Mouse (Mus musculus) limb, embryonic 11.5 days (tissue): ENCODE measurements around the gene Dync1li2. TPM values are rescaled to one million over a fixed set of nuclear protein-coding genes. Genes with fewer than 3 reads are reported as not detected.
A peak's percentile ranks its signal among the peaks of the same experiment; 100 is the strongest.

Source experiments
- ATAC-seq: fragments of 200-750 bp; cut with Nextera tagmentation; 2 replicates; pipeline ENCODE4 v1.8.0; 2017; ENCODE audit warnings: low read depth; ENCODE audit not compliant: insufficient number of reproducible peaks, low FRiP score, low TSS enrichment
- DNase-seq: peaks from one replicate; pipeline ENCODE4 v3.0.0-alpha.2; 2015; ENCODE audit warnings: low spot score
- H3K27ac ChIP-seq: fragments of 300-500 bp; sonication (generic); replicated peaks from 2 replicates; pipeline ENCODE4 v1.5.1; 2014; ENCODE audit warnings: low read depth, mild to moderate bottlenecking, low read length
- H3K27me3 ChIP-seq: fragments of 300-500 bp; sonication (generic); 2 replicates; pipeline ENCODE4 v1.6.1; 2014; ENCODE audit warnings: mild to moderate bottlenecking, low read length, mixed read lengths; ENCODE audit not compliant: control insufficient read depth, insufficient read depth
- H3K36me3 ChIP-seq: fragments of 300-500 bp; sonication (generic); 2 replicates; pipeline ENCODE4 v1.6.1; 2014; ENCODE audit warnings: mild to moderate bottlenecking, low read length, moderate library complexity, mixed read lengths; ENCODE audit not compliant: control insufficient read depth, insufficient read depth
- H3K4me1 ChIP-seq: fragments of 300-500 bp; sonication (generic); 2 replicates; pipeline ENCODE4 v1.6.1; 2014; ENCODE audit warnings: low read length, mixed read lengths; ENCODE audit not compliant: control insufficient read depth, insufficient read depth
- H3K4me2 ChIP-seq: fragments of 300-500 bp; sonication (generic); 2 replicates; pipeline ENCODE4 v1.6.1; 2014; ENCODE audit warnings: low read depth, mild to moderate bottlenecking, moderate library complexity; ENCODE audit not compliant: severe bottlenecking
- H3K4me3 ChIP-seq: fragments of 300-500 bp; sonication (generic); 2 replicates; pipeline ENCODE4 v1.5.1; 2014; ENCODE audit warnings: low read depth, low read length
- H3K9ac ChIP-seq: fragments of 300-500 bp; sonication (generic); 2 replicates; pipeline ENCODE4 v1.6.1; 2014; ENCODE audit warnings: mild to moderate bottlenecking, low read length
- H3K9me3 ChIP-seq: fragments of 300-500 bp; sonication (generic); 2 replicates; pipeline ENCODE4 v1.6.1; 2016; ENCODE audit warnings: low read length; ENCODE audit not compliant: control insufficient read depth
- WGBS: fragments of 180-500 bp; shearing (Covaris S2); extraction: QIAGEN DNeasy Blood & Tissue Kit; methylation state at CpG from one replicate; pipeline ENCODE4 v1.1.7; 2014; 5-methylcytosine and 5-hydroxymethylcytosine counted together
- polyA plus RNA-seq: library from polyadenylated mRNA; unstranded; fragments of >200 nt; fragmentation: Nextera tagmentation; extraction: Ambion mirVana; gene quantifications from 2 replicates; pipeline ENCODE4 v1.2.1, GENCODE M21; 2014

The Dync1li2 gene
- 59.0 and 59.3 TPM in 2 replicates for polyA plus RNA-seq

DNA sequence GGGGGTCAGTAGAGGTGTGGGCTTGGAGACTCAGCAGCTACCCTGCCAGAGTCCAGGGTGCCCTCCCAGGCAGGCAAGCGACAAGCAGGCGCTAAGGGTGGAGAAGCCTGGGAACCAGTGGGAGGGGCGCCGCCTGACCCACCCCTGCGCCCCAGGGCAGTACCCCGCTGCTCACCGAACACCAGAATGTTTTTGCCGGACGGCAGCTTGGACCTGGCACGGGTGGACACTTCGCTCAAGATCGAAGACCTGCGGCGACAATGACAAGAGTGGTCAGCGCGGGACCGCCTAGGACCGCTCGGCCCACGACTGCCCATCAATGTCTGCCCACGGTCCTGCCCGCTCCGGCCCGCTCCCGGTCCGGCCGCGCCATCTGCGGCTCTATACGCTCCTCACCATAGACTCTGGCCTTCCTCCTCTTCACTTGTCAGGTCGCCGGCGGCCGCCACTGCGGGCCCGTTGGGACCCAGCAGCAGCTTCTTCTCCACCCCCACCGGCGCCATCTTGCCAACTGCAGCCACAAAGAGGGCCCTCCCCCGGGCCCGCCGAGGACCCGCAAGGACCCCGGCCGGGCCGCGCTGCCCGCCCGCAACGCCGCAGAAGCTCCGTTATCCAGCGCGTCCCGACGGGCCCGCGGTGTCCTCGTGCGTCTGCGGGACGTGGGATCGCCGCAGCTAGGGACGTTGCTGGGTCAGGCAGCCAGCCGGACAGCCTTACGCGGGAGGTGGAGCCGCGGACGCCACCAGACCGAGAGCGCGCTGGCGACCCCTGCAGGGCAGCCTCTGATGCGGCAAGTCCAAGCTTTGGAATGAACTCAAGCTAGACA is at the start of gene Dync1li2:
Gene Dync1li2 (minus strand): TSS at position 749 of the 826 bp plus-strand sequence.
- ATAC-seq (peak; percentile 89), DNase-seq (peak; percentile 97)
- H3K9ac ChIP-seq: peak within 1 kb of the TSS; percentile 94
- no peaks in the 10 kb centered on the region for H3K9me3 ChIP-seq
- under 1% methylated on average over 75 of the region's 75 CpGs for WGBS
- peak within 1 kb of the TSS; percentile 71; the same call in 1 of the 2 replicates for H3K27ac ChIP-seq
- peaks cover 9% of the 10 kb centered on the region; the same call in 1 of the 2 replicates for H3K4me1 ChIP-seq
- H3K4me2 ChIP-seq: peak within 1 kb of the TSS; percentile 89
- H3K4me3 ChIP-seq: peak within 1 kb of the TSS; percentile 95
- no peaks in the 10 kb centered on the region for H3K27me3 ChIP-seq
- H3K36me3 ChIP-seq: peaks cover 15% of the 10 kb centered on the region

DNA sequence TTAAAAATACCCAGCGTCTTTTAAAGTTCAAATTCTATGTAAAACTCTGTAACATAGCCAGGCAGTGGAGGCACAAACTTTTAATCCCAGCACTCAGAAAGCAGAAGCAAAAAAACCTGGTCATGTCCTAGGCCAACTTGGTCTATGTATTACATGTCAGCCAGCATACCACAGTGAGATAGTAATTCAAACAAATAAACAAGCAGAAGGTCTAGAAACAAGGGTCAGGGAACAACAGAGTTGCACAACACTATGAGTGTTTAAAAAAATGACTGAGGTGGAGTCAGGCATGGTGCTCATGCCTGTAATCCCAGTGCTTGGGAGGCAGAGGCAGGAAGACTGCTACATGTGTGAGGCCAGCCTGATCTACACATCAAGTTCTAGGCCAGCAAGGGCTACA is 36.2 kb upstream of the Dync1li2 start:
- Histone ChIP-seq H3K4me1 (no peaks in the 10 kb centered on the region), H3K9ac (no peak overlapping the region), H3K27ac (no peak overlapping the region), H3K4me3 (no peak overlapping the region), H3K4me2 (no peak overlapping the region), H3K9me3 (no peaks in the 10 kb centered on the region), H3K36me3 (no peaks in the 10 kb centered on the region), H3K27me3 (no peaks in the 10 kb centered on the region)
- 59% methylated on average over 1 of the region's 1 CpGs for WGBS
- ATAC-seq: no peak
- no peak for DNase-seq

DNA sequence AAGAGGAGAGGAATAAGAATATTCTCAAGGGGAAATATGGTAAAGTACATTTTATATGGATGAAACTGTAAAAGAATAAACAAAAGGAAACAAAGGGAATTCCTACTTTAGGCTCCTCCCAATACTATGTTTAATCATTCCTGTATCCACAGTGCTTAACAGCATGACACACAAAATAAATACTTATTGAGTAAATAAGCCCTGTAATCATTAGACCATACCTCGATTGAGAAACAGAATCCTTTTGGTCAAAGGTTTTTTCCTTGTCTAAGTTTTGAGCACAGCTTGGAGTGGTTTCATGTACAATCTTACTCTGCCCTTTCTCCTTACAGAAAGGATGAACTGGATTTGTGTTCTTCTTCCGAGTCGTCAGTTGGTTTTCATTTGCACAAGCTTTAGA is 29.6 kb upstream of the Dync1li2 start:
- no peaks in the 10 kb centered on the region for H3K36me3 ChIP-seq
- H3K4me3 ChIP-seq: no peak overlapping the region
- H3K9ac ChIP-seq: no peak overlapping the region
- DNase-seq: no peak
- ATAC-seq: no peak
- H3K9me3 ChIP-seq: no peaks in the 10 kb centered on the region
- WGBS: 81% methylated on average over 3 of the region's 3 CpGs
- H3K4me2 ChIP-seq: no peak overlapping the region
- no peak overlapping the region for H3K27ac ChIP-seq
- no peaks in the 10 kb centered on the region for H3K27me3 ChIP-seq
- H3K4me1 ChIP-seq: no peaks in the 10 kb centered on the region

DNA sequence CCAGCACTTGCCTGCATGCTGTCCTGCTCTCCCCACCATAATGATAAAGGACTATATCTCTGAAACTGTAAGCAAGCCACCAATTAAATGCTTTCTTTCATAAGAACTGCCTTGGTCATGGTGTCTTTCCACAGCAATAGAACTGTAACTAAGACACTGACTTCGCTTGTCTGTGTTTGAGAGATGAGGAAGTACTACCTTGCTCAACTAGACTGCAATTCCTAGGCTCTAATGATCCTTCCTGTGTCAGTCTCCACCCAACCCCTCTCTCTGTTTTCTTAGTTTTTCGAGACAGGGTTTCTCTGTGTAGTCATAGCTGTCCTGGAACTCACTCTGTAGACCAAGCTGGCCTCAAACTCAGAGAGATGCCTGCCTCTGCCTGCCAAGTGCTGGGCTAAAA is 24.6 kb upstream of the Dync1li2 start:
- Histone ChIP-seq H3K27ac (no peak overlapping the region), H3K27me3 (no peaks in the 10 kb centered on the region), H3K9me3 (no peaks in the 10 kb centered on the region), H3K4me3 (no peak overlapping the region), H3K4me2 (no peak overlapping the region), H3K36me3 (no peaks in the 10 kb centered on the region), H3K9ac (no peak overlapping the region), H3K4me1 (no peaks in the 10 kb centered on the region)
- no peak for DNase-seq
- ATAC-seq: no peak
- WGBS: 71% methylated on average over 2 of the region's 2 CpGs

DNA sequence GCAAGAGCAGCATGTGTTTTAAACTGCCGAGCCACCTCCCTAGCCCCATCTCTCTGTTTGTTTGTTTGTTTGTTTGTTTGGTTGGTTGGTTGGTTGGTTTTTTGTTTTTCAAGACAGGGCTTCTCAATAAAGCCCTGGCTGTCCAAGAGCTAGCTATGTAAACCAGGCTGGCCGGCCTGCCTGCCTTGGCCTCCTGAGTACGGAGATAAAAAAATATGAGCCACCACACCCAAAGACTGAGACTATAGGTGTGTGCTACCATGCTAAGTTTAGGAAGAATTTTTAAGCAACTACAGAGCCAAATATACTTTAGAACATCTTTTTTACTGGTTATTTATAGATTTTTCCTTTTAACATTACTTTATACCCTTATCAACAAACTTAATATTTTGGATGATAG is 9.3 kb upstream of the Dync1li2 start:
- H3K27ac ChIP-seq: no peak overlapping the region
- H3K4me1 ChIP-seq: no peaks in the 10 kb centered on the region
- WGBS: 84% methylated on average over 3 of the region's 3 CpGs
- no peak overlapping the region for H3K9ac ChIP-seq
- no peak overlapping the region for H3K4me2 ChIP-seq
- H3K36me3 ChIP-seq: no peaks in the 10 kb centered on the region
- no peak for ATAC-seq
- no peak overlapping the region for H3K4me3 ChIP-seq
- H3K9me3 ChIP-seq: no peaks in the 10 kb centered on the region
- no peaks in the 10 kb centered on the region for H3K27me3 ChIP-seq
- no peak for DNase-seq

DNA sequence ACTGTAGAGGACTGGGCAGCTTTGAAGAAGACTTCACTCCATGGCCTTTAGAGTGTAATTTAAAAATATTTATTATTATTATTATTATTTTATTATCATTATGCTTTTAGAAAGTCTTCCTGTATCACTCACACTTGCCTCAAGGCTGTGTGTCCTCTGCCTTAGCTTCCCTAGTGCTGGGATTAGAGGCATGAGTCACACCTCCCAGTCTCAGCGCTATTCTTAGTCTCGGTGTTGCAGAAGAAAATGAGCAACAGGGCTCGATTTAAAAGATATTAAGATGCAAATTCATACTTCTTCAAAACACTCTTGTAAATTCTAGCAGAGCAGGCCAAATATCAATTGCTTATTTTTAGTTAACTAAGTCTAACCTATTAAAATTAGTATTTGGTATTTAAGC is 5.9 kb upstream of the Dync1li2 start:
- H3K9me3 ChIP-seq: no peaks in the 10 kb centered on the region
- DNase-seq: no peak
- H3K4me1 ChIP-seq: no peaks in the 10 kb centered on the region
- no peak overlapping the region for H3K27ac ChIP-seq
- H3K36me3 ChIP-seq: no peaks in the 10 kb centered on the region
- no peak overlapping the region for H3K4me2 ChIP-seq
- no peaks in the 10 kb centered on the region for H3K27me3 ChIP-seq
- no peak for ATAC-seq
- no peak overlapping the region for H3K9ac ChIP-seq
- WGBS: 86% methylated on average over 3 of the region's 3 CpGs
- H3K4me3 ChIP-seq: no peak overlapping the region

DNA sequence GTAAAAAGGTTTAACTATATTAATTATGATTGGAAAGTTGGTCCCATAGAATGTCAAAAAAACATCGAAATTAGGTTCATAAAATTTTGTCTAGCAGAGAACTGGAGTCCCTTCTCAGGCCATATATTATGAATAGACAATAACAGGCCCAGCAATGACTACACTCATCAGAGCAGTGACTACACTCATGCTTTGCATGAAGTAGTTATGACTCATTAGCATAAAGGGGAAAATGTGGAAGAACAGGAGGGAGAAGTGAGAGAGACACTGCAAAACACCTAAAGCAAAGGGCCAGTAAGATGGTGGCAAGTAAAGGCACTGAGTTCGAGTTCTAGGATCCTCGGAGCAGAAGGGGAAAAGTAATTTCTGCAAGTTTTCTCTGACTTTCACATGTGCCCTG is 3.2 kb upstream of the Dync1li2 start:
- DNase-seq (no peak), ATAC-seq (no peak)
- no peak overlapping the region for H3K9ac ChIP-seq
- H3K27me3 ChIP-seq: no peaks in the 10 kb centered on the region
- H3K4me3 ChIP-seq: no peak overlapping the region
- WGBS: 84% methylated on average over 3 of the region's 3 CpGs
- no peak overlapping the region for H3K27ac ChIP-seq
- no peaks in the 10 kb centered on the region for H3K9me3 ChIP-seq
- peaks cover 9% of the 10 kb centered on the region; the same call in 1 of the 2 replicates for H3K4me1 ChIP-seq
- no peak overlapping the region for H3K4me2 ChIP-seq
- no peaks in the 10 kb centered on the region for H3K36me3 ChIP-seq

DNA sequence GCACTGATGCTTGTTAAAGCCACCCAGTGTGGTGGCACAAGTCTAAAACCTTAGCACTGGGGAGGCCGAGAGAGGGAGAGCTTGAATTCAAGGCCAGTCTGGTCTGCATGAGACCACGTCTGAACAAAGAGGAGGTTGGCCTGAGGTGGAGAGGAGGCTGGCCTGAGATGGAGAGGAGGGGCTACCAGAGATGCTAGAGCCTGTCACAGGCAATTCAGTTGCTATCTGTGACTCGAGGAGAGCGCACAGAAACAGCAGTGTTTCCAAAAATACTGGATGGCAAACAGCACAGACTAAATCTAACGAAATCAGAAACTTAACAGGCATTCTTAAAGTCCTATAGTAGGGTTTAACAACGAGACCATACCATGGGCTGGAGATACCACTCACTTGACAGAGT is 2.4 kb upstream of the Dync1li2 start:
- WGBS: 59% methylated on average over 6 of the region's 6 CpGs
- Histone ChIP-seq H3K36me3 (no peaks in the 10 kb centered on the region; the same call in 1 of the 2 replicates), H3K4me3 (no peak overlapping the region), H3K4me2 (no peak overlapping the region), H3K27me3 (no peaks in the 10 kb centered on the region), H3K9ac (no peak overlapping the region), H3K27ac (no peak overlapping the region), H3K4me1 (peaks cover 9% of the 10 kb centered on the region; the same call in 1 of the 2 replicates), H3K9me3 (no peaks in the 10 kb centered on the region)
- no peak for DNase-seq
- no peak for ATAC-seq
